Mouse (Mus musculus) mesoderm, embryonic 11.5 days (tissue): ENCODE data around the gene Gm5640.
"Not testable (repeated sequence)": the region's sequence is repeated elsewhere in the genome, so short reads cannot be mapped to it uniquely, and the experiment has no call there.

Experiments
- DNase-seq: peaks from one replicate; pipeline ENCODE4 v3.0.0-alpha.2; 2012; ENCODE audit warnings: low read depth, low spot score

Gene Gm5640

GRCm38 (mm10) chrX:74645466-74646323 is at the start of gene Gm5640:
TSS of gene Gm5640 (minus strand) at chrX:74645635.
- peak; percentile 5 for DNase-seq

- not testable (repeated sequence) for DNase-seq
Measured at GRCm38 (mm10) chrX:74646393-74646792, 958 bp upstream of the Gm5640 start.

DNA sequence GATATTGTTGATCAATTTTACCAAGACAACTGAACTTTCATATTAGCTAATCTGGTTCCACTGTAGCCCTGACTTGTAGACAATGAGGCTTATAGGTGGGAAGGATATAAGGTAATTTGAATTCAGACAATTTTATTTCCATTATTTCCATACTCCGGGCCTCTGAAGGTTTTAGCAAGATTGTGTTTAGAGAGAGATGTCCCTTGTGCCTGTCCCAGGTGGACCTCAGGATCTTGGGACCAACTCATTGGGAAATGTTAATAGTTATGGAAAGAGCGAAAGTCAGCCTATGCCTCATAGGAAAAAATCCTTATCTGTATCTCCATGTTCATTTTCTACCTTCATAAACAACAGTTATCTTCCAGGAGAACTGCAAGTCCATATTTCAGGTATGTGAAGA is 53.1 kb downstream of the Gm5640 start, which contains the start of gene Olfr1325:
Olfr1325 (plus strand) TSS at position 301 of the 400 bp plus-strand sequence.
- DNase-seq: no peak
